Mouse (Mus musculus) neural tube, embryonic 10.5 days (tissue): ENCODE measurements around the gene Lce1f.
"Not testable (repeated sequence)": the region's sequence is repeated elsewhere in the genome, so short reads cannot be mapped to it uniquely, and the experiment has no call there.

Experiments used
- DNase-seq: peaks from one replicate; pipeline ENCODE4 v3.0.0-alpha.2; 2017; ENCODE audit warnings: low spot score; ENCODE audit errors: extremely low spot score

Gene Lce1f

GRCm38 (mm10) chr3:92720250-92720649 lies at the start of gene Lce1f:
TSS of gene Lce1f (minus strand) at chr3:92720350.
- DNase-seq = no peak

GRCm38 (mm10) chr3:92764965-92765364 lies 44.8 kb upstream of the Lce1f start, which contains the start of gene Lce1h:
TSS of gene Lce1h (minus strand) at chr3:92765065.
- DNase-seq = no peak

GRCm38 (mm10) chr3:92753197-92753596 lies 33.0 kb upstream of the Lce1f start:
- no peak for DNase-seq

- no peak for DNase-seq
Measured at GRCm38 (mm10) chr3:92752238-92752637, 32.1 kb upstream of the Lce1f start, which contains the start of gene Lce1g. TSS of gene Lce1g (minus strand) at chr3:92752338.

GRCm38 (mm10) chr3:92738996-92739395 lies 18.8 kb upstream of the Lce1f start, which contains the start of gene Gm38119:
TSS of gene Gm38119 (minus strand) at chr3:92739096.
- DNase-seq = no peak

- no peak for DNase-seq
Measured at GRCm38 (mm10) chr3:92722631-92723030, 2.5 kb upstream of the Lce1f start.

- no peak for DNase-seq
Measured at GRCm38 (mm10) chr3:92715122-92715521, 5.0 kb downstream of the Lce1f start.

GRCm38 (mm10) chr3:92708974-92709373 lies 11.2 kb downstream of the Lce1f start, which contains the start of gene Lce1e:
TSS of gene Lce1e (minus strand) at chr3:92709074.
- DNase-seq = no peak

GRCm38 (mm10) chr3:92694613-92695012 lies 25.5 kb downstream of the Lce1f start:
- DNase-seq = no peak

- DNase-seq = no peak
Measured at GRCm38 (mm10) chr3:92691688-92692087, 28.5 kb downstream of the Lce1f start.

- not testable (repeated sequence) for DNase-seq
Measured at GRCm38 (mm10) chr3:92689154-92689553, 31.0 kb downstream of the Lce1f start.

GRCm38 (mm10) chr3:92687110-92687509 lies 33.0 kb downstream of the Lce1f start, which contains the start of gene Lce1d:
TSS of gene Lce1d (minus strand) at chr3:92687210.
- no peak for DNase-seq

GRCm38 (mm10) chr3:92678947-92679346 lies 41.2 kb downstream of the Lce1f start, which contains the start of gene Lce1c:
TSS of gene Lce1c (plus strand) at chr3:92679247.
- no peak for DNase-seq

- DNase-seq = no peak
Measured at GRCm38 (mm10) chr3:92670215-92670614, 49.9 kb downstream of the Lce1f start, which contains the start of gene Lce1a2. TSS of gene Lce1a2 (minus strand) at chr3:92670315.
